Mouse (Mus musculus) cortical plate, adult 2 months (tissue): Measurements from ENCODE around the gene Gm43738.

Experiments used
- CTCF ChIP-seq: fragments of 200-500 bp; IDR thresholded peaks from 2 replicates; pipeline ENCODE4 v1.5.1; 2011; ENCODE audit warnings: mild to moderate bottlenecking, control low read depth, low read length; ENCODE audit not compliant: insufficient read depth; ENCODE audit errors: extremely low read depth
- POLR2A ChIP-seq: fragments of 200-500 bp; IDR thresholded peaks from 2 replicates; pipeline ENCODE4 v1.6.1; 2011; ENCODE audit warnings: mild to moderate bottlenecking, low read length, control low read depth; ENCODE audit not compliant: insufficient read depth; ENCODE audit errors: extremely low read depth

GRCm38 (mm10) chr3:89092509-89093090 is 8.3 kb downstream of the Gm43738 start:
- TF ChIP-seq POLR2A = no peak
- TF ChIP-seq CTCF = no peak
